Mouse (Mus musculus): ENCODE measurements around the gene Misp. TPM values are rescaled to one million over a fixed set of nuclear protein-coding genes. Genes with fewer than 3 reads are reported as not detected.

The Misp gene
- 0.29 and 0.41 TPM in 2 replicates for polyA plus RNA-seq (2012; rRNA removed)

DNA sequence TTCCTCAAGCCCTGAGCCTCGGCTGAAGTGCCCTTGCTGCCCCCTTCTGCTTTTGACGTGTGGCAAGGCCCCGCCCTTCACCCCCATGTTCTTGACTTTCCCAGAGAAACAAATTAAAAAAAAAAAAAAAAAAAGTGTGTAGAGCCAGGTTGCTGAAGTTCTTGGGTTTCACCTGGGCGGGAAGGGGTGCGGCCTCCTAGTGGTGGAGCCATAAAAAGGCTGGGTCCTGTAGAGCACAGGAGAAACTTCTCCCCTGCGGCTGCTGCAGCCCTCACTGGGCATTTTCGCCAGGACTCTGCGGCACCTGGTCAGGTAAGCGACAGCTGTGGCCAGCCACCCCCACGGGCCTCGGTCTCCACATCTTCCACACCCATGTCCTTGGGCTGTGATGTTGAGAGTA lies at the start of gene Misp:
TSS of gene Misp (plus strand) at position 208 of the 400 bp plus-strand sequence.
- Histone ChIP-seq H3K4me3 (replicated peaks; ENCODE audit: insufficient read depth, low read depth, low read length) (no peak within 1 kb of the TSS), H3K4me1 (ENCODE audit: control insufficient read depth, insufficient read depth, low read length) (no peaks in the 10 kb centered on the region), H3K27ac (ENCODE audit: insufficient read depth, low read length) (no peak within 1 kb of the TSS), H3K27me3 (ENCODE audit: control insufficient read depth, insufficient read depth, low read length) (no peaks in the 10 kb centered on the region)
- 78% methylated on average over 11 of the region's 11 CpGs for WGBS
- TF ChIP-seq POLR2A (IDR thresholded peaks at IDR 0.05; ENCODE audit: borderline replicate concordance, insufficient read depth, low read length) (no peak), CTCF (IDR thresholded peaks at IDR 0.05; ENCODE audit: borderline replicate concordance, insufficient read depth, low read depth, low read length) (no peak)
- no peak for DNase-seq

DNA sequence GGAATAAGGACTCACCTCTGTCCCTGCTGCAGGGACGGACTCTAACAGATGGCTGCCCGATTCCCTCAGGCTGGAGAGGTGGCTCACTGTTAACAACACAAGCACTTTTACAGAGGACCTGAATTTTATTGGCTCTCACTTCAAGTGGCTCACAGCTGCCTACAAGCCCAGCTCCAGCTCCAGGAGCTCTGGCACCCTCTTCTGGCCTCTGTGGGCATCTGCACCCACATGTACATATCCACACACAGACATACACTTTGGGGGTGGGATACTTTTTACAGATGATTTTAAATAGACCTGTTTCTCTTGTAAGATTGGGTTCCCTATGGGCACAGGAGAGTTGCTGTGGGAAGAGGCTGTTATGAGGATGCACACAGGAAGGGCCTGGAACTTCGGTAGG lies 48.5 kb upstream of the Misp start:
- Histone ChIP-seq H3K4me3 (replicated peaks; ENCODE audit: insufficient read depth, low read depth, low read length) (no peak overlapping the region), H3K27me3 (ENCODE audit: control insufficient read depth, insufficient read depth, low read length) (no peaks in the 10 kb centered on the region), H3K4me1 (ENCODE audit: control insufficient read depth, insufficient read depth, low read length) (no peaks in the 10 kb centered on the region), H3K27ac (ENCODE audit: insufficient read depth, low read length) (no peak overlapping the region)
- TF ChIP-seq POLR2A (IDR thresholded peaks at IDR 0.05; ENCODE audit: borderline replicate concordance, insufficient read depth, low read length), result no peak
- no peak for TF ChIP-seq CTCF (IDR thresholded peaks at IDR 0.05; ENCODE audit: borderline replicate concordance, insufficient read depth, low read depth, low read length)
- 88% methylated on average over 3 of the region's 3 CpGs for WGBS
- no peak for DNase-seq

DNA sequence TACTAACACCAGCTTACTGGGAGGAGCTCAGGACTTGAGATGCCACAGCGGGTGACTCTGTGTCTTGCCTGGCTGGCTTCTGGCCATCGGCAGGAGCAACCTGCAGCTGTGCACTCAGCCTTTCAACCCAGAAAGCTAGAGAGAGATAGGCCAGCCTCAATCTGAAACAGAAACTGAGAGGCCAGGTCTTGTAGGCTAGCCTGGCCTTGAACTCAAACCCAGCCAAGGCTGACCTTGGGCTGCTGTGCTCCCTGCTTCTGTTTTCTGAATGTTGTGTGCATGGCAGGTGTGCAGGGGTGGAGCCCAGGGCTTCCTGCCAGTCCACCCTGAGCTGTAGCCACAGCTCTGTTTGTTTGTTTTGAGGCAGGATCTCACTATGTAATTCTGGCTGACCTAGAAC lies 47.6 kb upstream of the Misp start:
- H3K27me3 ChIP-seq (ENCODE audit: control insufficient read depth, insufficient read depth, low read length), result no peaks in the 10 kb centered on the region
- TF ChIP-seq POLR2A (IDR thresholded peaks at IDR 0.05; ENCODE audit: borderline replicate concordance, insufficient read depth, low read length), result no peak
- no peak for TF ChIP-seq CTCF (IDR thresholded peaks at IDR 0.05; ENCODE audit: borderline replicate concordance, insufficient read depth, low read depth, low read length)
- H3K27ac ChIP-seq (ENCODE audit: insufficient read depth, low read length), result no peak overlapping the region
- DNase-seq, result no peak
- no peaks in the 10 kb centered on the region for H3K4me1 ChIP-seq (ENCODE audit: control insufficient read depth, insufficient read depth, low read length)
- 52% methylated on average over 2 of the region's 2 CpGs for WGBS
- H3K4me3 ChIP-seq (replicated peaks; ENCODE audit: insufficient read depth, low read depth, low read length), result no peak overlapping the region

DNA sequence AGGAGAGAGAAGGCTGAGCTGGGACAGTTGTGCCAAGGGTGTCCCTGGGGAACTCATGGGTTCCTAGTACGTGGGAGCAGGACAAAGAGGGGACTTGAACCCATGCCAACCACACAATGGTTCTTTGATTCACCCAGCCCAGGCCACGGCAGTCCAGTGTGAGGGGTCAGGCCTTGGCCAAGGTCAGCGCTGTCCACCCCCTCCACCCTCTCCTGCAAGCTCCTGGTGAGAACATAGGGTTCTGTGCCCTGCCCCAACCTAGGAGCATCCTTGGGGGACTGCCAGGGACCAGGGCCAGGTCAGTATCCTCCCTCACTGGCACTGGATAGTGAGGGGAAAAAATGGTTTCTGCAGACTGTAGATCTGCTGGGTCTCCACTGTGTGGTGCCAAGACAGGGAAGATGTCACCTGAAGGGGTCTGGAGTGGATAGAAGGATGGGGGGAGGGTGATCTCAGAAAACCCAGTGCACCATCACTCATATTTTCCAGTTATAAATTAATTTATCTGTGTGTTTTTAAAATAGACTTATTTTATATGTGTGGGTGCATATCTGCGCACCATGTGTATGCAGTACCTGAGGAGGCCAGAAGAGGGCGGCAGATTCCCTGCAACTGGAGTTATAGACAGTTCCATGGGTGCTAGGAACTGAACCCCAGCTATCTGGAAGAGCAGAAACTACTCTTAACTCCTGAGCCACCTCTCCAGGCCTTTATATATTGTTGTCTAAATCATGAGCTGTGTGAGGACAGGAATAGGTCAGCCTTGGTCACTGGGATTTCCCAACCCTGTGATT lies 46.1 kb upstream of the Misp start:
- no peak for TF ChIP-seq POLR2A (IDR thresholded peaks at IDR 0.05; ENCODE audit: borderline replicate concordance, insufficient read depth, low read length)
- TF ChIP-seq CTCF (IDR thresholded peaks at IDR 0.05; ENCODE audit: borderline replicate concordance, insufficient read depth, low read depth, low read length), result no peak
- Histone ChIP-seq H3K4me1 (ENCODE audit: control insufficient read depth, insufficient read depth, low read length) (no peaks in the 10 kb centered on the region), H3K27ac (ENCODE audit: insufficient read depth, low read length) (no peak overlapping the region), H3K27me3 (ENCODE audit: control insufficient read depth, insufficient read depth, low read length) (no peaks in the 10 kb centered on the region), H3K4me3 (replicated peaks; ENCODE audit: insufficient read depth, low read depth, low read length) (no peak overlapping the region)
- no peak for DNase-seq
- WGBS, result 45% methylated on average over 5 of the region's 5 CpGs

DNA sequence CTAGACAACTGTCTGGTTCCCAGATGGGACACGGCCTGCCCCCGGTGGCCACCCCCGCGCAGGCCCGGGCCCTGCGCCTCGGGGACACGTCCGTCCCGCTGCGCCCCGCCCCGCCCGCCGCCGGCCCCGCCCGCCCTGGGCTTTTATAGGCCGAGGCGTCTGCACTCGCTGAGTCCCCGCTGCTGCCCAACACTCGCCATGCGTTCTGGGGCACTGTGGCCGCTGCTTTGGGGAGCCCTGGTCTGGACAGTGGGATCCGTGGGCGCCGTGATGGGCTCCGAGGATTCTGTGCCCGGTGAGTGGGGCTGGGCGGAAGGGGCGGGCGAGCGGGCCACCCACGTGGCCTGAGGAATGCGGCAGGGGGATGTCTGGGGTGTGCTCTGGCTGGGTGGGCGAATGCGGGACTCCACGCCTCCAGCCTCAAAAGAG lies 43.7 kb upstream of the Misp start, which contains the start of gene Fstl3:
TSS of gene Fstl3 (plus strand) at position 170 of the 429 bp plus-strand sequence.
- Histone ChIP-seq H3K27ac (ENCODE audit: insufficient read depth, low read length) (no peak within 1 kb of the TSS), H3K4me3 (replicated peaks; ENCODE audit: insufficient read depth, low read depth, low read length) (no peak within 1 kb of the TSS), H3K27me3 (ENCODE audit: control insufficient read depth, insufficient read depth, low read length) (no peaks in the 10 kb centered on the region), H3K4me1 (ENCODE audit: control insufficient read depth, insufficient read depth, low read length) (peaks cover 5% of the 10 kb centered on the region)
- WGBS, result 9% methylated on average over 39 of the region's 39 CpGs
- TF ChIP-seq POLR2A (IDR thresholded peaks at IDR 0.05; ENCODE audit: borderline replicate concordance, insufficient read depth, low read length), result no peak
- TF ChIP-seq CTCF (IDR thresholded peaks at IDR 0.05; ENCODE audit: borderline replicate concordance, insufficient read depth, low read depth, low read length), result no peak
- DNase-seq, result no peak

DNA sequence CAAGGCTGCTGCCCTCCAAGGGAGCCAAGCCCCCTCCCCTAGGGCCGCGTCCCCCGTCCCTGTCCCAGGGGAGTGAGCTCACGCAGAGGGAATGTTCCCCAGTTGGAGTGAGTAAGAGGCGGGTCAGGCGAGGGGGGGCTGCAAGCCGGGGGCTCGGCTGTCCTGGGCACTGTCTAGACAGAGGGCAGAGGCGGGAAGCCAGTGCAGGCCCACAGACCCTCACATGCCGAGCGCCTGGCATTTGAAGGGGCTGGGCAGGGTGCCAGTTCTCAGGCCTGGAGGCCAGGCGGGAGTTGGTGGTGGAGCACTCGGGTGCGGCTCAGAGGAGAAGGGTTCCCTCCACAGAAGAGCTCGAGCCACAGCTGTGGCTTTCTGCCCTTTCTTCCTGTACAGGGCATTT lies 42.8 kb upstream of the Misp start:
- TF ChIP-seq POLR2A (IDR thresholded peaks at IDR 0.05; ENCODE audit: borderline replicate concordance, insufficient read depth, low read length) (no peak), CTCF (IDR thresholded peaks at IDR 0.05; ENCODE audit: borderline replicate concordance, insufficient read depth, low read depth, low read length) (no peak)
- 28% methylated on average over 15 of the region's 15 CpGs for WGBS
- H3K4me3 ChIP-seq (replicated peaks; ENCODE audit: insufficient read depth, low read depth, low read length), result no peak overlapping the region
- DNase-seq, result no peak
- H3K4me1 ChIP-seq (ENCODE audit: control insufficient read depth, insufficient read depth, low read length), result peaks cover 5% of the 10 kb centered on the region
- H3K27me3 ChIP-seq (ENCODE audit: control insufficient read depth, insufficient read depth, low read length), result no peaks in the 10 kb centered on the region
- H3K27ac ChIP-seq (ENCODE audit: insufficient read depth, low read length), result no peak overlapping the region

DNA sequence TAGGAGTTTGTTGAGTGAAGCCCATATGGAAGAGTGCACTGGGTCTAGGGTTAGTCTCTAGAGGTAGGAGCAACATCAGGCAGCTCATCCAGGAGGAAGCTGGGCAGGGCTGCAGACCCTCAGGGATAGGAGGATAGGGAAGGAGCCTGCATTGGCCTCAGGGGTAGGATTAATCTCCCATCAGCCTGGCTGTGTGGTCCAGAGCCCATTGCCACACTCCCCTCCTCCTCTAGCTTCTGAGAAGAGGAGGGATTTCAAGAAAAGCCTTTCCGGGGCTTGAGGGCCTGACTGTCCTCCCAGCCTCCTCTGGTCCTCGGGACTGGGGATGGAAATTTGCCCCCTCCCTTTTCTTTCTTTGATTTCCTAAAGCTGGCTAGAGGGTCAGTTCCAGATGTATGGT lies 41.6 kb upstream of the Misp start:
- TF ChIP-seq CTCF (IDR thresholded peaks at IDR 0.05; ENCODE audit: borderline replicate concordance, insufficient read depth, low read depth, low read length) (no peak), POLR2A (IDR thresholded peaks at IDR 0.05; ENCODE audit: borderline replicate concordance, insufficient read depth, low read length) (no peak)
- WGBS, result 37% methylated on average over 2 of the region's 2 CpGs

More for the DNA sequence above, 41.6 kb upstream of the Misp start:
- no peak for DNase-seq
- Histone ChIP-seq H3K4me1 (ENCODE audit: control insufficient read depth, insufficient read depth, low read length) (peaks cover 6% of the 10 kb centered on the region), H3K4me3 (replicated peaks; ENCODE audit: insufficient read depth, low read depth, low read length) (no peak overlapping the region), H3K27me3 (ENCODE audit: control insufficient read depth, insufficient read depth, low read length) (no peaks in the 10 kb centered on the region), H3K27ac (ENCODE audit: insufficient read depth, low read length) (no peak overlapping the region)

Measured in cerebellum, adult 2 months (tissue).